Mouse (Mus musculus) gastrocnemius, postnatal 10 days (tissue): ENCODE results near the gene Tomm40l. TPM values are rescaled to one million over a fixed set of nuclear protein-coding genes. Genes with fewer than 3 reads are reported as not detected.

Experiments
- DNase-seq: peaks from one replicate; pipeline ENCODE4 v3.0.0; 2021; ENCODE audit warnings: mixed read lengths
- long read RNA-seq, 2 experiments: library from polyadenylated mRNA; stranded (forward); transcript quantifications; one replicate each; pipeline ENCODE4 v2.0.0; 2021
- total RNA-seq, 2 experiments: library from RNA; stranded (reverse); gene quantifications; 2 replicates each; pipeline ENCODE4 v1.2.3; 2021

Gene Tomm40l
- total RNA-seq = 10 to 100 TPM; 42.2 to 44.7 TPM
- long read RNA-seq, experiment 1, full-length matches to known transcripts = 35 of 42 reads
- long read RNA-seq, experiment 1, partial matches to known transcripts = 4 of 42 reads
- long read RNA-seq, experiment 1, other reads (novel, unspliced or antisense) = 3 of 42 reads
- long read RNA-seq, experiment 2, full-length matches to known transcripts = 41 of 48 reads
- long read RNA-seq, experiment 2, partial matches to known transcripts = 0 of 48 reads
- long read RNA-seq, experiment 2, other reads (novel, unspliced or antisense) = 7 of 48 reads

GRCm38 (mm10) chr1:171222238-171223155, at the start of gene Tomm40l:
TSS of gene Tomm40l (minus strand) at chr1:171222514.
- DNase-seq = peak; percentile 73

GRCm38 (mm10) chr1:171272086-171272485, 49.8 kb upstream of the Tomm40l start:
- no peak for DNase-seq

- DNase-seq = peak; percentile 4
Measured at GRCm38 (mm10) chr1:171271622-171272021, 49.3 kb upstream of the Tomm40l start.

- no peak for DNase-seq
Measured at GRCm38 (mm10) chr1:171271196-171271595, 48.9 kb upstream of the Tomm40l start.

- no peak for DNase-seq
Measured at GRCm38 (mm10) chr1:171270573-171270900, 48.2 kb upstream of the Tomm40l start.

GRCm38 (mm10) chr1:171269848-171270572, 47.7 kb upstream of the Tomm40l start, which contains the start of gene B4galt3:
TSS of gene B4galt3 (plus strand) at chr1:171270328.
- peak; percentile 97 for DNase-seq

GRCm38 (mm10) chr1:171268341-171268740, 46.0 kb upstream of the Tomm40l start:
- DNase-seq = no peak

GRCm38 (mm10) chr1:171265971-171266744, 43.8 kb upstream of the Tomm40l start:
- no peak for DNase-seq

- DNase-seq = no peak
Measured at GRCm38 (mm10) chr1:171263666-171264461, 41.5 kb upstream of the Tomm40l start.

GRCm38 (mm10) chr1:171263185-171263611, 40.9 kb upstream of the Tomm40l start:
- no peak for DNase-seq

GRCm38 (mm10) chr1:171262594-171263130, 40.3 kb upstream of the Tomm40l start:
- peak; percentile 58 for DNase-seq

GRCm38 (mm10) chr1:171260316-171260715, 38.0 kb upstream of the Tomm40l start:
- no peak for DNase-seq

GRCm38 (mm10) chr1:171258921-171259320, 36.6 kb upstream of the Tomm40l start:
- DNase-seq = no peak

- no peak for DNase-seq
Measured at GRCm38 (mm10) chr1:171257781-171258180, 35.5 kb upstream of the Tomm40l start.

GRCm38 (mm10) chr1:171256937-171257548, 34.7 kb upstream of the Tomm40l start:
- peak; percentile 62 for DNase-seq

GRCm38 (mm10) chr1:171256095-171256818, 33.9 kb upstream of the Tomm40l start:
- no peak for DNase-seq

- no peak for DNase-seq
Measured at GRCm38 (mm10) chr1:171252415-171252814, 30.1 kb upstream of the Tomm40l start.

GRCm38 (mm10) chr1:171251594-171252324, 29.4 kb upstream of the Tomm40l start:
- DNase-seq = peak; percentile 58
